ENCODE assay signal across 20 mouse cellular contexts in the genomic region with DNA sequence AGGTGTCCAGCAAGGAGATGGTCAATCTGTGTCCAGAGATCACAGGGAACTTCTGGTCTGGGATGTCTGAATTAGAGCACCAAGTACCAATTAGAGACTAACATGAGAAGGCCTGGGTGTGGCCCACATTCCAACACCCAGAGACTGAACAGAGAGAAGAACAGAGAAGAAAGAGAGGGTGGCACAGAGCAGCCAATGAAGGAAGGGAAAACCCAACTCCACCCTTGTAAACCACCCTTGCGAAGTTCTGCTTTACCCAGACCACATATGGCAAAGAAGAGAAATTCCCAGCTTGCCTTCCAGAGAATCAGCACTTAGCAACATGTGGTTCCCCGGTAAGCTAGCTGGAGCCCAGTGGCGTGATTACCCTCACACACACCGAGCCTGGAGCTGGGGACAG.
DNase-seq lines count a peak whose midpoint lies in the region; ATAC-seq lines count a peak whose summit lies in the region.
"Had no signal": no experiment of that assay in that cellular context is flagged by ENCODE, and none has a peak within 500 bp of the region (broad histone marks: within the 10 kb centered on the region; RNA-seq: fewer than 3 reads in every experiment).

No protein-coding gene starts in this region.

- intact Hi-C loops in heart, postnatal 14 days (cut with DNase I), result no loop called here

- peak; percentile 7 for DNase-seq in heart, adult 8-10 months (ENCODE audit: low spot score)
- no peak for DNase-seq in heart, postnatal 14 days
- no peak for DNase-seq in frontal cortex, postnatal 14 days (ENCODE audit: low spot score in 2 of 2)
- no peak for DNase-seq in right cerebral cortex, postnatal 14 days
- DNase-seq: adrenal gland, adult 2 months; adrenal gland, postnatal 14 days; cerebellum, adult 11-12 months; cerebellum, adult 8-10 months; cerebellum, postnatal 10 days; cerebellum, postnatal 36 days; gastrocnemius, adult 2 months; gastrocnemius, postnatal 14 days; heart, postnatal 4 days had no signal

- ATAC-seq in common myeloid progenitor, adult 5-6 weeks (replicated peaks; ENCODE audit: low read depth, poor library complexity, severe bottlenecking), result peak; percentile 18; the same call in 1 of the 2 replicates
- ATAC-seq in megakaryocyte, adult 5-6 weeks (ENCODE audit: poor library complexity, severe bottlenecking), result peak; percentile 84
- ATAC-seq: CD4-positive, CD25-positive, alpha-beta regulatory T cell, adult 4 months; forebrain, embryonic 15.5 days; hindbrain, postnatal 0 days; inflammation-experienced regulatory T-cells, adult 6 months; intestine, embryonic 16.5 days had no signal
